Mouse (Mus musculus) heart, embryonic 13.5 days (tissue): ENCODE data around the gene Tecta. TPM values are rescaled to one million over a fixed set of nuclear protein-coding genes. Genes with fewer than 3 reads are reported as not detected.

Source experiments
- ATAC-seq: fragments of 200-750 bp; cut with Nextera tagmentation; 2 replicates; pipeline ENCODE4 v1.8.0; 2017; ENCODE audit warnings: moderate TSS enrichment; ENCODE audit not compliant: insufficient number of reproducible peaks, low FRiP score, low TSS enrichment; ENCODE audit errors: extremely low read depth
- H3K27ac ChIP-seq: fragments of 300-500 bp; sonication (generic); replicated peaks from 2 replicates; pipeline ENCODE4 v1.5.1; 2015; ENCODE audit warnings: moderate library complexity, mild to moderate bottlenecking, inconsistent platforms
- H3K27me3 ChIP-seq: fragments of 300-500 bp; sonication (generic); replicated peaks from 2 replicates; pipeline ENCODE4 v1.6.1; 2015; ENCODE audit warnings: mild to moderate bottlenecking, inconsistent platforms
- H3K36me3 ChIP-seq: fragments of 300-500 bp; sonication (generic); 2 replicates; pipeline ENCODE4 v1.6.1; 2015; ENCODE audit warnings: mild to moderate bottlenecking, inconsistent platforms
- H3K4me1 ChIP-seq: fragments of 300-500 bp; sonication (generic); 2 replicates; pipeline ENCODE4 v1.6.1; 2015; ENCODE audit warnings: inconsistent platforms
- H3K4me2 ChIP-seq: fragments of 300-500 bp; sonication (generic); 2 replicates; pipeline ENCODE4 v1.6.1; 2015; ENCODE audit warnings: inconsistent platforms, mild to moderate bottlenecking, moderate library complexity
- H3K4me3 ChIP-seq: fragments of 300-500 bp; sonication (generic); 2 replicates; pipeline ENCODE4 v1.5.1; 2015; ENCODE audit warnings: moderate library complexity, mild to moderate bottlenecking, inconsistent platforms
- H3K9ac ChIP-seq: fragments of 300-500 bp; sonication (generic); 2 replicates; pipeline ENCODE4 v1.6.1; 2015; ENCODE audit warnings: inconsistent platforms, mild to moderate bottlenecking, moderate library complexity
- H3K9me3 ChIP-seq: fragments of 300-500 bp; sonication (generic); 2 replicates; pipeline ENCODE4 v1.6.1; 2016; ENCODE audit warnings: inconsistent platforms
- WGBS: fragments of 180-500 bp; shearing (Covaris S2); methylation state at CpG from one replicate; pipeline ENCODE4 v1.1.7; 2015; ENCODE audit warnings: mixed read lengths; 5-methylcytosine and 5-hydroxymethylcytosine counted together
- polyA plus RNA-seq: library from polyadenylated mRNA; unstranded; fragments of >200 nt; fragmentation: Nextera tagmentation; extraction: Ambion mirVana; gene quantifications from 2 replicates; pipeline ENCODE4 v1.2.1, GENCODE M21; 2015

Tecta gene
- polyA plus RNA-seq, 1 experiment from 2014 or later: 0.51 TPM

DNA sequence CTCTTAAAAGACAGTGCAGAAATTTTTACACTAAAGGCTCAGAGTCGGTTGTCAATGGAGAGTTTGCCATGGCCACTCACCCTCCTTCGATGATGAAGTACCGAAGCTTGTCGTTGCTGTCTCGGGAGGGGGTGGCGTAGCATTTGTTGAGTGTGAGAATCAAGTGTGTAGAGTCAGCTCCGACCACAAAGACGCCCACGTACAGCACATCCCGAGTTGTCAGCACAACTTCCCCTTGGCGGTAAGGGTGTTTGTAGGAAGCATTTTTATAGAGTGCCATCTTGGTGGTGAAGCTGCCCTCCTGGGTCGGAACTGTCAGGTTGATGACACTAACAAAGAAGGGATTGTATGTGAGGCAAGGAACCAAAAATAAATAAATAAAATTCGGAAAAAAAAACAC, 62.7 kb downstream of the Tecta start:
- H3K9ac ChIP-seq: no peak overlapping the region
- no peak for ATAC-seq
- H3K9me3 ChIP-seq: no peaks in the 10 kb centered on the region
- H3K4me3 ChIP-seq: no peak overlapping the region
- H3K4me1 ChIP-seq: peaks cover 7% of the 10 kb centered on the region
- 73% methylated on average over 13 of the region's 13 CpGs for WGBS
- no peak overlapping the region for H3K27ac ChIP-seq
- no peaks in the 10 kb centered on the region for H3K36me3 ChIP-seq
- peaks cover 7% of the 10 kb centered on the region; the same call in 1 of the 2 replicates for H3K27me3 ChIP-seq
- H3K4me2 ChIP-seq: no peak overlapping the region

DNA sequence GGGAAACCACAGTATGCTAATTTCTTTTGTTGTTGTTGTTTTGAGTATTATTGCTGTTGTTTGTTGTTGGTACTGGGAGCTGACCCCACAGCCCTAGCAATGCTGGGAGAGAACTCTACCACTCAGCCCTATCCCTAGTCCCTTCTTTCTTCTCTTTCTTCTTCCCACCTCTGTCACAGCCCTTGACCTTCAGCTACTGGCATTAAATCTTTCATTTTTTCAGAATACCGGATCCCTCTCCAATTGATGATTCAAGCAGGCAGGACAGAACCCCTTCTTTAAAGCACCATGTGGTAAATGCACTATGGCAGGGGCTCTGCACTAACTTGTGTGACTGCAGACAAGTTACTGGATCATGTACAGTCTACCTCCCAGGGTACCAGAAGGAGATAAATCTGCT, 63.2 kb downstream of the Tecta start:
- Histone ChIP-seq H3K36me3 (no peaks in the 10 kb centered on the region), H3K4me2 (no peak overlapping the region), H3K27ac (no peak overlapping the region), H3K9me3 (no peaks in the 10 kb centered on the region), H3K9ac (no peak overlapping the region), H3K27me3 (peaks cover 9% of the 10 kb centered on the region; the same call in 1 of the 2 replicates), H3K4me1 (peaks cover 7% of the 10 kb centered on the region), H3K4me3 (no peak overlapping the region)
- 82% methylated on average over 1 of the region's 1 CpGs for WGBS
- ATAC-seq: no peak

DNA sequence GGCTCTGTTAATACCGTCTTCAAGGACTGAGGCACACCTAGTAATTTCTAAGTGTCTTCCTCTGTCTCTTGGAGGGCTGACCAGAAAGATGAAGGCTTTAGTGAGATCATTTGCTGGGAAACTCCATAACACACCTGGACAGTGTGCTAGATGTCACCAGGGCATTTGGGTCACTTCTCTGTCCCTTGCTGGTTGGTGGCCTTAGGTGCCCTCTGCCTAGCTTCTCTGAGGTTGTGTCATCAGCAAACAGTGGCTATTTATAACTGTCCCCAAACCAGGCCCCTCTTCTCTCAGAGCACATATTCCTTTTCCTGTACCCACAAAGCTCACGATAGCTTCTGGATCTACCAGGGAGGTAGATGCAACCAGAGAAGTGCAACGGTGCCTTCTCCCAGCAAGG, 64.8 kb downstream of the Tecta start:
- H3K27ac ChIP-seq: no peak overlapping the region
- no peak for ATAC-seq
- 78% methylated on average over 3 of the region's 3 CpGs for WGBS

DNA sequence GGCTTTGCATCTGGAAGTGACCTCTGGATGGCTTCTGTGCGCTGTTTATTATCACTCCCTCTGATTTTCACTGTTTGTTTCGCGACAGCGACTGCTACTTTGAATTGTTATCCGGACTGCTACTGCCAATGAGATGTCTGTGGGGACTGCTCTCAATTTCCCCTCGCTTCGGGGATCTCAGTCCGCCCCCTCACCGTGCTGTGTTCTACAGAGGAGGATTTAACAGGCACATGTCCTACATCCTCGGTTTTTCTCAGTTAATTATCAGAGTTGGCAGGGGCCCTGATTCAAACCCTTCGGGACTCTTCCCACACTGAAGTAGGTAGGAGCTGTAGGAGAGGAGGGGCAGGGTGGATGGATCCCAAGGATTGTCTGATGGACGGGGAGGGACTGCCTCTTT, 67.0 kb downstream of the Tecta start:
- 41% methylated on average over 12 of the region's 12 CpGs for WGBS
- Histone ChIP-seq H3K27me3 (peaks cover 30% of the 10 kb centered on the region), H3K9ac (no peak overlapping the region), H3K4me3 (no peak overlapping the region), H3K27ac (no peak overlapping the region), H3K9me3 (no peaks in the 10 kb centered on the region), H3K36me3 (no peaks in the 10 kb centered on the region), H3K4me1 (peaks cover 7% of the 10 kb centered on the region), H3K4me2 (no peak overlapping the region)
- no peak for ATAC-seq

More for the DNA sequence above, 64.8 kb downstream of the Tecta start:
- peaks cover 7% of the 10 kb centered on the region for H3K4me1 ChIP-seq
- no peaks in the 10 kb centered on the region for H3K9me3 ChIP-seq
- peaks cover 20% of the 10 kb centered on the region for H3K27me3 ChIP-seq
- H3K4me2 ChIP-seq: no peak overlapping the region
- no peaks in the 10 kb centered on the region for H3K36me3 ChIP-seq
- H3K4me3 ChIP-seq: no peak overlapping the region
- no peak overlapping the region for H3K9ac ChIP-seq

DNA sequence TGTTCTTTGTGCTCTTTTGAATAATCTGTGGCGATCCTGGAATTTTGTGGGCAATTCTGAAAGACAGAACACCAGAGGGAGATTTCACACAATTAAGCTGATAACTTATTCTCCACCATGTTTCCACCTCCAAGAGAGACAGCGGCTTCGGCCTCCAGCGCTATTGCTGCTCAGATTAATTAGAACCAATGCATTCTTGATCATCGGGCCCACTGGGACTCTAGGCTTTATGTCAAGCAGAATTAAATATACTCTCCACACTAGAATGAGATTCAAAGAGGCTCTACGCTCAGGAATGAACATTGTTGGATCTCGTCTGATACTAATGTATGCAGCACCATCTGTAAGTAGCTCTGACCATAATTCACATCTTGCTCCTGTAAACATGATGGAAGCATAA, 68.4 kb downstream of the Tecta start:
- Histone ChIP-seq H3K4me2 (no peak overlapping the region), H3K9ac (no peak overlapping the region), H3K9me3 (no peaks in the 10 kb centered on the region), H3K4me3 (no peak overlapping the region), H3K27me3 (peaks cover 35% of the 10 kb centered on the region), H3K4me1 (peaks cover 7% of the 10 kb centered on the region), H3K27ac (no peak overlapping the region), H3K36me3 (no peaks in the 10 kb centered on the region)
- ATAC-seq: no peak
- 87% methylated on average over 7 of the region's 7 CpGs for WGBS

DNA sequence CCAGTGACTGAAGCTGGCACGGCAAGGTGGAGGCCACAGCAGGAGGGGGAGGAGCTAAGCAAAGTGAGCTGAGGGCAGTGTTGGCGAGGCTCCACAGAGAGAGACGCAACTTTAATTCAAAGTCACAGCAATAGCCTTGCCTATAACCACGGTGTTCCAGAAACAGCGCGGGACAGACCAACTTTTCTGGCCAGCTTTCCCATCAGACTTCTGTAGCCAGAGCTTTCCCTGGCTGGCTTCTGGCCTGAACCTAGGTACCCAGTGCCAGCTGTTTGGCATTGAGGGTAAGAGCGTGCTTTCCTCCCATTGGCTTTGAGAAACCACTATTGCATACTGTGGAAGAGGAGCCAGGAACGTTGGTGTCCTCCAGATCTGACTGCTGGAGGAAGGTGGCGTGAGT, 70.0 kb downstream of the Tecta start:
- Histone ChIP-seq H3K4me3 (no peak overlapping the region), H3K27ac (no peak overlapping the region), H3K36me3 (no peaks in the 10 kb centered on the region), H3K4me1 (peaks cover 2% of the 10 kb centered on the region), H3K9ac (no peak overlapping the region), H3K9me3 (no peaks in the 10 kb centered on the region), H3K27me3 (peaks cover 48% of the 10 kb centered on the region), H3K4me2 (no peak overlapping the region)
- 71% methylated on average over 9 of the region's 9 CpGs for WGBS
- no peak for ATAC-seq

DNA sequence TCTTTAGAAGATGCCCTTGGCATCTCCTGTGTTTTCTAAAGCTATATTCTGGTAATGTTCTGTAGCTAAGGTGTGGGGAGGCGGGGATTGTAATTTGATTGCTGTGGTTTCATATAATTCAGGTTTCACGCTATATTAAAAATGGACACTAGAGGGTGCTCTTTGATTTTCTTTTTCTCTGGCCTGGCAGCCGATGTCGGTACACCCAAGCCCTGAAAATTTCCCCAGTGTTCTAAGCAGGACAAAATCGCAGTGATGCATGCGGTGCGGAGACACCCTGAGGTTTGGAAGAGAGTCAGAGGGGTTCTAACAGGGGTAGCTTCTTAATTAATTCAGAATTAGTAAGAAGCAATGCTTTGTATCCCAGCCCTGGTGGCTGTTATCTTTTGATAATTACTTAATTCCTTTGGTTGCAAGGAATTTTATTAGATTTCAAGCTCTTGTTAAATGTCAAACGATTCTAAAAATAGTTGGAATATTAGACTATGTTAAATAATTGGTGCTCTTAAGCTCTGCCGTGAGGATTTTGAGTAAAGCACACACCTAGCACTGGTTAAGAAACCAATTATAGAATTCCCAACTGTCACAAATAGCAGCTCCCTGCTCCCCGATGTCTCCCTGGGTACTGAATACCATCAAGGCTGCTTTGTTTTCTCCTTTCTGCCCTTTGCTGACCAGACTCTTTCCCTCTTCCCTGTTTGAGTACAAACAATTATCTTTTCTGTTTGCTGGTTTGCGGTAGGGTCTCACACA, 72.9 kb downstream of the Tecta start:
- no peak overlapping the region for H3K4me3 ChIP-seq
- H3K27me3 ChIP-seq: peaks cover 60% of the 10 kb centered on the region
- no peaks in the 10 kb centered on the region for H3K9me3 ChIP-seq
- no peaks in the 10 kb centered on the region for H3K36me3 ChIP-seq
- H3K9ac ChIP-seq: no peak overlapping the region
- no peak overlapping the region for H3K27ac ChIP-seq
- 26% methylated on average over 11 of the region's 11 CpGs for WGBS
- no peak for ATAC-seq
- H3K4me2 ChIP-seq: no peak overlapping the region
- H3K4me1 ChIP-seq: no peaks in the 10 kb centered on the region

DNA sequence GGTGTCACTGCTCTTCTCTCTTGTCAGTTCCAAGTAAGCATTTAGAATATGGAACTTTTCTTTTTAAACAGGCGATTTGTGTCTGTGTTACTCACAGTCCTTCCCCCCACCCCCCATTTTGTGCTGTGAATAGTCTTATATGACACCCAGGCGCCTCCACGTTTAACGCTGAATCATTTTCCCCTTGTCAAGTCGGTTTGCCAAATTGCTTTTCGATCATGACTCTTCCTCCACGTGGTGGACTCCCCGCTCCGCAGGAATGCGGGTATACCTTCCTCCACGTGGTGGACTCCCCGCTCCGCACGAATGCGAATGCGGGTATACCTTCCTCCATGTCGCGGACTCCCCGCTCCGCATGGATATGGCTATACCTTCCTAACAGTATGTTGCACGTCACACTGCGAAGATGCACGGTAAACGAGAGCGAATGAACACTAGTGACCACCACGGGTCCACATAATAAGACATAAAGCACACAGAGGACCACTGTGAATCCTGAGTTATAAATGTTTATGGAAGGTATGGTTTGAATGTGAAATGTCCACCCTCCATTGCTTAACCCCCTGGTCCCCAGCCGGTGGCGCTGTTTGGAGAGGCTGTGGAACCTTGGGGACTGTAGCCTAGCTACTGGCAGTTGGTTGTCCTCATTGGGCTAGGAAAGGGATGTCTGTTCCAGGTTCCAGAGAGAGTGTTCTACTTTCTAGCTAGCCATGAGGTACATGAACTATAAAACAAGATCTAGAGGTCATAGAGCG, 74.9 kb downstream of the Tecta start:
- Histone ChIP-seq H3K9ac (no peak overlapping the region), H3K4me2 (peak overlapping the region; percentile 44), H3K4me1 (no peaks in the 10 kb centered on the region), H3K27me3 (peaks cover 47% of the 10 kb centered on the region), H3K27ac (no peak overlapping the region), H3K4me3 (0 out of 2 replicates have a peak overlapping the region, but pooled peaks have one; percentile 6), H3K9me3 (peaks cover 4% of the 10 kb centered on the region; the same call in 1 of the 2 replicates), H3K36me3 (no peaks in the 10 kb centered on the region)
- 45% methylated on average over 29 of the region's 29 CpGs for WGBS
- ATAC-seq: no peak

DNA sequence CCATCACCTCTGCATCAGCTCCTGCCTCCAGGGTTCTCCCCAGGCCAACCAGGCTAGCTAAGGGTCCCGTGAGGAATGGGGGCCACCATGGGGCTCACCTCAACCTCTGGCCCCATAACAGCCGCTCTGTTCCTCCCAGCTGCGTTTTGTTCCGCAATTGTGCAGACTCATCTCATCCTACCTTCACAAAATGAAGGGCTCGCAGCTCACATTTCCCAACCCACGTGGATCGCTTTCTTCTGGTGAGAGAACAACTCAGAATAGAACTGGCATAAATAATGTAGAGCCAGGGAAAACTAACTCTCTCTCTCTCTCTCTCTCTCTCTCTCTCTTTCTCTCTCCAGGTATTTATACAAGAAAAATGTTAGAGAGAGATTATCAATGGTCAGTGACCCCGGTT, 76.5 kb downstream of the Tecta start:
- WGBS: 79% methylated on average over 8 of the region's 8 CpGs
- Histone ChIP-seq H3K9ac (no peak overlapping the region), H3K27ac (no peak overlapping the region), H3K27me3 (peaks cover 43% of the 10 kb centered on the region), H3K36me3 (no peaks in the 10 kb centered on the region), H3K4me3 (no peak overlapping the region), H3K4me2 (no peak overlapping the region), H3K4me1 (no peaks in the 10 kb centered on the region), H3K9me3 (peaks cover 4% of the 10 kb centered on the region; the same call in 1 of the 2 replicates)
- no peak for ATAC-seq

DNA sequence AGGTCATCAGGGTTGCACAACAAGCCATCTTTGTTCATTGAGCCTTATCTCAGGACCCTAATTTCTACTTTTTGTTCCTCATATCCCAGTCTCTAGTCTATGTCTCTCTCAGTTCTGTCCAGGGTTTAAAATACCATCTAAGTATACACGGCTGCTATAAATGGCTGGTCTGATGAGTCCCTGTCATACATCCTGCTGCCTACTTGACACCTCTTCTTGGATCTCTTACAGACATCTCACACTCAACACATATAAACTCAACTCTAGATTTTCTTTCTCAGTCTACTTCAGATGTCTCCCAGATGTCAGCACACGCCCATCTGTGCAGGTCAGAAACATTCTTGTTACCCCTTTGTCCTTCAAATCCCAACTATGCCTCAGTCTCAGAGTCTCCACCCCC, 78.3 kb downstream of the Tecta start:
- Histone ChIP-seq H3K4me2 (no peak overlapping the region), H3K27ac (no peak overlapping the region), H3K4me1 (no peaks in the 10 kb centered on the region), H3K9ac (no peak overlapping the region), H3K4me3 (no peak overlapping the region), H3K9me3 (peaks cover 4% of the 10 kb centered on the region; the same call in 1 of the 2 replicates), H3K36me3 (no peaks in the 10 kb centered on the region), H3K27me3 (peaks cover 31% of the 10 kb centered on the region)
- no peak for ATAC-seq
- WGBS: 62% methylated on average over 2 of the region's 2 CpGs

DNA sequence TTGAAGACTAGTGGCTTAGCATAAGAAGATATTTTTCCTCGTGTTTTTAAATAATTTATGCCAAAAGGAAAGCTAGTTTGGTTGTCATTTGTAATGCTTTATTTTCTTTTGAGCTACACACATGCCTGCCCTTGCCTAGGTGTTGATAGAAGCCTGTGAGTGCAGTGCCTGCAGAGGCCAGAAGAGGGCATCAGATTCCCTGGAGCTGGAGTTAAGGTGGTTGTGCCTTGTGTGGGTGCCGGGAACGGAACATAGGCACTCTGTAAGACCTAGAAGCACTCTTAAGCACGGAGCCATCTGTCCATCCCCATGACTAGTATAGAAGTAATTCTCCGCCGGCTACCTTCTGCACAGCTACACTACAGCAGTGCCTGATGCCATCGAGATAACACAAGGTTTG, 79.1 kb downstream of the Tecta start:
- no peak overlapping the region for H3K27ac ChIP-seq
- H3K4me3 ChIP-seq: no peak overlapping the region
- peaks cover 24% of the 10 kb centered on the region for H3K27me3 ChIP-seq
- no peak for ATAC-seq
- H3K4me2 ChIP-seq: no peak overlapping the region
- 88% methylated on average over 7 of the region's 7 CpGs for WGBS
- no peaks in the 10 kb centered on the region for H3K36me3 ChIP-seq
- H3K4me1 ChIP-seq: peaks cover 3% of the 10 kb centered on the region; the same call in 1 of the 2 replicates
- H3K9me3 ChIP-seq: peaks cover 4% of the 10 kb centered on the region; the same call in 1 of the 2 replicates
- H3K9ac ChIP-seq: no peak overlapping the region
